Mouse (Mus musculus) kidney, postnatal 4 days (tissue): ENCODE data around the gene 1700001C19Rik.

ENCODE experiments used
- DNase-seq, 2 experiments: peaks; one replicate each; pipeline ENCODE4 v3.0.0; 2021; ENCODE audit warnings: mixed read lengths in 2 of 2

Gene 1700001C19Rik

GRCm38 (mm10) chr17:47369087-47369443 is 68.1 kb downstream of the 1700001C19Rik start:
- DNase-seq: no peak

DNA sequence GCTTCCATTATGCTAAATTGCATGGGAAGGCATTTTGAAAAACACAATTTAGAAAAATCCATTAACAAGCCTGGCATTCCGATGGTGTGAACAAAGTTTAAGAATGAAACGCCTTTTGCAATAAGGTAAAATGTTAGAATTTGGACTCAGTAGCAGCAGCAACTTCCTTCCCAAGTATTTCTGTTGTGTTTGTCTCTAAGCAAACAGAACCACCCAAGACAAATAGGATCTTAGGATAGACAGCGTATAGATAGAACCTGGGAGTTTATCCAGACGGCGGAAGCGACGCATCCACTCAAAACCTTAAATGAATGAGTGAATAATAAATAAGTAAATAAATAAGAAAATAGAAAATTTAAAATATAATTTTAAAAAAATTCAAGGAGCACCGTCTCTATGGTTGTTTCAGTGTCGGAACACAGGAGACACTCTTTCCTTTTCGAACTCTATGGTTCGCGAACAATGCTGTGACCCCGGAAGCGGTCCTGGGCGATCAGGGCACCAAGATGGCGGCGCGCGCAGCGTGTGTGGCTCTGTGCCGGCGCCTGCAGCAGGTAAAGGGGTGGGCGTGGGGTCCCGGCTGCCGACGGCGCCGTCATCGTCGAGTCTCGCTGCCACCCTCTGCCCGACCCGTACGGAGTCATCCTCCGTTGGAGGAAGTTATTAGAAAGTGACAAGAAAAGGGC is 68.6 kb downstream of the 1700001C19Rik start, which contains the start of gene Mrps10:
TSS of gene Mrps10 (plus strand) at position 487 of the 686 bp plus-strand sequence.
- peak; percentile 88 to 93 for DNase-seq
